Mouse (Mus musculus) urinary bladder, postnatal 10 days (tissue): ENCODE data around the gene Slc25a43.
A peak's percentile ranks its signal among the peaks of the same experiment; 100 is the strongest.
"Not testable (repeated sequence)": the region's sequence is repeated elsewhere in the genome, so short reads cannot be mapped to it uniquely, and the experiment has no call there.

Experiments
- DNase-seq: peaks from one replicate; pipeline ENCODE4 v3.0.0; 2022; ENCODE audit warnings: low spot score

Slc25a43 gene

DNA sequence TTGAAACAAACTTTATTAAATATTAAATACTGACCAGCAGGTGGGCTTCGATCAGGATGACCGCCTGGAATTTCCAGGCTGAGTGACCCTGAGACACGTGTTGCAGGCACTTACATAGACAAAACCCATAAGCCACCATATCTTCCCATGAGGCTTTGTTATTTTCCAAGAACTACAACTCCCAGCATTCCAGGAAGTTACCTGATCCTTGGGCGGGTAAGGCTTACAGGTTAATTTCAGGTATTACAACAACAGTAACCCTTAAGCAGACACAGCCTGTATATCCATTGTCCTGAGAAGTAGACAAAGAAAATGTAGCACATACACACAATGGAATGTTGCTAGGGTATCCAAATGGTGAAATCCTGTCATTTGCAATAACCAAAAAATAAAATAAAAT is 45.9 kb downstream of the Slc25a43 start:
- no peak for DNase-seq

DNA sequence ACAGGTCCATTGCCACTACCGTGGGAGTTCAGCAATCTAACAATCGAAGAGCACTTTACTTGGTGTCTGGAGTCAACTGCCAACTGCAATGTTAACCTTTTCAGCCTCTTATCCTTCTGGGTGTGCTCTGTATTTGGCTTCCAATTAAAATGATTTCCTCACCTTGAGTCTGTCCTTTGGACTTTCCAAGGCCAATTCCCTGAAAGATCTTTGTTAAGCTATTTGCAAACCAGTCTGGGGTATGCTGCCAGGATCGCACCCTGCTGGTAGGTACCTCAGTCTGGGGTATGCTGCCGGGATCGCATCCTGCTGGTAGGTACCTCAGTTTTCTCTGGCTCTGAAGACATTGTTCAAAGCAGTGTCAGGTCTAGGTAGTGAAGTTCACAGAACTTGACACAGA is 51.1 kb downstream of the Slc25a43 start:
- DNase-seq = no peak

DNA sequence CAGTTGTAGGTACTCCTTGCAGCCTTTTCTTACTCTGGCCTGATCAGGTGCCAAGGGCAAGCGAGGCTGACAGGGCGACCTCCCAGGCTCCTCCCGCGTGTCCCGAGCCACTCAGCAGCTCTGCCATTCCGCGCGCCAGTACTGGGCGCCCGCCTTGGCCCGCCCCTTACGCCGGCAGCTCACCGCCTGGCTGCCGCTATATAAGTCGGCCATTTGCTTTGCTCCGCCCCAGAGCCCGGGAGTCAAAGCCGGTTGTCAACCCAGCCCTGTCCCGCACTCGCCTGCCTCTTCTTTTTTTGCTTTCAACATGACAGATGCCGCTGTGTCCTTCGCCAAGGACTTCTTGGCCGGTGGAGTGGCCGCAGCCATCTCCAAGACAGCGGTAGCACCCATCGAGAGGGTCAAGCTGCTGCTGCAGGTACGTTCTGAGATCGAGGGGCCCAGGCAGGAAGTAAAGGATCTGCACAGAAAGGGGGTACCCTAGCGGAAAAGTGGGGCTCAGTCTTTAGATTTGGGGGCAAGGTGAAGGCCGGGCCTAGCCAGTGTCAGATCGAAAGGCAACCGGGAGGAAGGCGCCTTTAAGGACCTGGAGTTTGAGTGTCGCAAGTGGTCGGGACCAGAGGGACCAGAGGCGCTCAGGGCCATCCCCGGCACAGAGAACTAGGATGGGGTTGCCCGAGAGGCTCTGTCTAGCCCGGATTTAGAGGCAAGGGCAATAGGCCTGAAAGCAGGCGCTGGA is 52.1 kb downstream of the Slc25a43 start, which contains the start of gene Slc25a5:
Gene Slc25a5 (plus strand): TSS at position 228 of the 739 bp plus-strand sequence.
- peak; percentile 40 for DNase-seq

DNA sequence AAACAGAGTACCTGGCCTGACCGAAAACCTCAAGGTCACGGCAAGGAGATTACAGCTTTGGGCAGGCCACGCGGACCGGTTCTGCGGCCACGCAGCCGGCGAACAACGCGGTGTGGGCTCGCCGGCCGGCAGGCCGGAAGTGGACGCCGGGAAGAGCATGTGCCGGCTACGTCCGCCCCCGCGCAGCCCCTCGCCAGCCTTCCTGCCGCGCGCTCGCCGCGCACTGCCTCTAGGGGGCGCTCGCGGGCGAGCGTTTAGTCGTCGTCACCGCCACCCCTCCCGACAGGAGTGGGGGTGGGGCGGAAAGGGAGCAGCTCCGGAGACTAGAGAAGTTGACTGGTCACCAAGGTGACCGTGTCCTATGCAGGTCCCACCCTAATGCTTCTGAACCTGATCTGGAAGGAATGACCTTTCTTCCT is 52.7 kb downstream of the Slc25a43 start:
- DNase-seq = peak; percentile 16

DNA sequence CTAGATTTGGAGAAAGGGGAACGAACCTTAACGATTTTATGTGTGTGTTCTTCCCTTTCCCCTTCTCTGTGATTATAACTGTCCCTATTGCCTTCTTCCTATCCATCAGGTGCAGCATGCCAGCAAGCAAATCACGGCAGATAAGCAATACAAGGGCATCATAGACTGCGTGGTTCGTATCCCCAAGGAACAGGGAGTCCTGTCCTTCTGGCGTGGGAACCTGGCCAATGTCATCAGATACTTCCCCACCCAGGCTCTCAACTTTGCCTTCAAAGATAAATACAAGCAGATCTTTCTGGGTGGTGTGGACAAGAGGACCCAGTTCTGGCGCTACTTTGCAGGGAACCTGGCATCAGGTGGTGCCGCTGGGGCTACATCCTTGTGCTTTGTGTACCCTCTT is 53.3 kb downstream of the Slc25a43 start:
- not testable (repeated sequence) for DNase-seq

DNA sequence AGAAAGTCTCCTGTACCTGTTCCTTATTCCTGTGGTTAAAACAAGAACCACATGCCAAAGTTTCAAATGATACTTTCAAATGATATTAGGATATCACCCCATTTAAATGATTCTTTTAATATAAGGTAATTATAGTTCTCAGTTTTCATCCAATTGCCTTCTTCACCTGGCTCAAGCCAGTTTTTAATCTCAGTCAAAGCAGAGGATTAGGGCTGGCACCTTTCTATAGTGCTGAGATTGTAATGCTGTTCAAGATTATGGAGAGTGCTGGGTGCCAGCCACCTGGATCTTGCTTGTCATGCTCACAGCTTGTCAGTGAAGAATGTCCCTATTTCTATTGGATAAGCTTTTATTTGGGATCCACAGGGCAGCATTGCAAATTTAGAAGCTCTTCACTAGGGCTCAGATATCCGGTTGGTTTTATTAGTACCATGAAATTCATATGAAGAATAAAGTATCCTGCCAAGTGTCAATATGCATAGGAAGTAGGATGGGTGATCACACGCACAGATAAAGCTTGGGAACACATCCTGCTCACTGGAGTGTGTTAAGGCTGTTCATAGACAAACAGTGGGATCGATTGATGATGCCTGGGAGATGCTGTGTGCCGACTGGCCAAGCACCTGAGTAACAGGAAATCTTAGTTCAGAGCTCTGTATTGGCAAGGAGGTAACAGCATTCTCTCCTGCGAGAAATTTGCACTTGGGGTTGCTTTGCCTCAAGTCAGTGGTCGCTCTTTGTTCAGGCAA is 55.8 kb downstream of the Slc25a43 start:
- DNase-seq = no peak

DNA sequence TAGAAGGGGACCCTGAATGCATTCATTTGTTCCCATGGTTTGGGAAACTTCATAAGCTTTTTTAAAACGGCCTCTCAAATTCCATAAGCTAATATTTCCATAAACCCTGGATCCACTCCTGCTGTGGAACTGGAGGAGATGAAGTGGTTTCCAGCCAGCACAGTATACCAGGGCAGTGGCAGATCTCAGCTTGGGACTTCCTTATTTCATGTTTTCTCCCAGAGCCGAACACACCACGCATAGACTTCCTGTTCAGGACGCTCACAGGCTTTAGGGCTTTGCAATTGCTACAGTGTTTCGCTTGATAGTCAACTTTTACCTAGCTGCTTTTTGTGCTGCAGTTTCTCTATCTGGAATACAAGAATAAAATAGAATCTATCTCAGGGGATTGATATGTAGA is 59.7 kb downstream of the Slc25a43 start:
- DNase-seq = no peak

DNA sequence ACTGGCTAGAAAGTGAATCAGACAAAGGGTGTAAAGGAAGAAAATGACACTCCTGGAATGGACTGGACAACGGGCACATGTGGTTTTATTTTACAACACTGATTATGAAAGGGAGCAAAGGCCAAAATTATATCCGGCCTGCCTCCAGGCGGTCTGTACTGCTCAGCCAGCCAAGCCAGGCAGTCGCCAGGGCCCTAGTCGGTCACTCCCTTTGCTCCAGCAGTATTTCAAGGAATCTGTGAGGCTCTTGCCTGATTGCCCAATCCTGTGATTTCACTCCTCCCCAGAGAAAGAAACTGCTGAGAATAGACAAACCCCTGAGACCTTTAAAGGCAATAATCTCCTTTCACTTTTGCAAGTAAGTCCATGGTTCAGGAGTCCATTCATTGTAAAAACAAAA is 60.7 kb downstream of the Slc25a43 start:
- DNase-seq = no peak

DNA sequence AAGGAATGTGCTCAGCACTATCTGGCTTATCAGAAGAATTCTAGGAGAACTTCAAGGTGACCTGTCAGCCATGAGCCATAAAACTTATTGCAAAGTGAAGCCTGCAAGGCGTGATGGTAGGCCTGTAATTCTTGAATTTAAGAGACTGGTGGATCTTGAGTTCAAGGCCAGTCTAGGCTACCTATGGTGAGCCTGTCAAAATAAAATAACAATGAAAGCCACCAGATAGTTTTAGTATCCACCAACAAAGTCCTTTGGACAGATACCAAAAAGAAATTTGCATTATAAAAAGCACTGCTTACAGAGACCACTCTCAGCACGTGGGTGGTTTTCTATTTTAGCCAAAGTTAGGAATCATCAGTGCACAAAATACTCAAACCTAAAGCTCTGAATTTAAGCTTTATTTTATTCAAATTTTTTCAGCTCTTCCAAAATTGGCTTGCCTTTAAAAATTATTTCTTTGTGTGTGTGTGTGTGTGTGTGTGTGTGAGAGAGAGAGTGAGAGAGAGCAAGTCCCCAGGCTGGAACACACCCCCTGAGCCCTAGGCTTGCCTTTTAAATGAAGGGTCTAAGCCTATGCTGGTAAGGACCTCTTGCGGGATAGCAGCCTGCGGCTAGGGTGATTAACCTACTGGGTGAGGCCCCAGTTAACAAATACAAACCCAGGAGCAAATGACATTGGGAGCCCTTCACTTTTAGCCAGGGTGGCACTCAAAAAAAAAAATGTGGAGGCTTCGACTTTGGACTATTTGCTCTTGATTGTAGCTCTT is 62.2 kb downstream of the Slc25a43 start:
- DNase-seq = no peak

DNA sequence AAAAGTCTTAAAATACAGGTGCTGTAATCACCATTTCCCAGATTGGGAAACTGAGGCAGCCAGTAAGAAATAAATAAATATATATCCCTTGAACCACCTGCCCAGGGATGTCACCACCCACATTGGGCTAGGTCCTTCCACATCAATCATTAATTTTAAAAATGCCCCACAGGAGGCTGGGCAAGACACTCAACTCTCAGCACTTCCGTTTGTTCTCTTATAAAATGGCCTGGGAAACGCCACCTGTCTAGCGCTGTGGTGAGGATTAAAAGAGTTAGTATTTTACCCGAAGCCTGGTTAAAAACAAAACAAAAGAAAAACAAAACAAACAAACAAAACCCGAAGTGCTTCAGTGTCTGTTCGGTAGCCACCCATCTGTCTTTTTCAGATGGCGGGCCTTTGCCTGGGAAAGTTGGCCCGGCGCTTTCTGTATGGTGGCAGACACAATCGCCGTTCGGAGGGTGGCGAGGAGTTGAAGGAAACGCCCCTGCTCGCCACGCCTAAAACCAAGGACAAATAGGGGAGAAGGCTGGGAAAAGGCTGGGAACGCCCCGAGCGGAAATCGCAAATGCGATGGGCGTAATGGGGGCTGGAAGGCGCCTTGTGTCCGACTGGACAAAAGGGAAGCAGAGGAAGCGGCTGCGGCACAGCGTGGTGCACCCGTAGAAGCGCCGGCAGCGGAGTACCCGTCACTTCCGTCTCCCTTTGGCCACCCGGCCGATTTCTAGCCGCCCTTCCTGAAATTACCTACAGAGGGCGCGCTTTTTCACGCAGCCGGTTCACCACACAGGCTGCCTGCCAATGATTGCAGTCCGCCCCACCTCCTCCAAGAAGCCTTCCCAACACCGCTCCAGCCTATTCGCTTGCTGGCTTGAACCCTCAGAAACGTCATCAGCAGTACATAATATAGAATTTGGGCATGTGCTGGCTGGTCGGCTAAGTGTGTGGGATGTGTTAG is 64.2 kb downstream of the Slc25a43 start:
- DNase-seq = peak; percentile 44

DNA sequence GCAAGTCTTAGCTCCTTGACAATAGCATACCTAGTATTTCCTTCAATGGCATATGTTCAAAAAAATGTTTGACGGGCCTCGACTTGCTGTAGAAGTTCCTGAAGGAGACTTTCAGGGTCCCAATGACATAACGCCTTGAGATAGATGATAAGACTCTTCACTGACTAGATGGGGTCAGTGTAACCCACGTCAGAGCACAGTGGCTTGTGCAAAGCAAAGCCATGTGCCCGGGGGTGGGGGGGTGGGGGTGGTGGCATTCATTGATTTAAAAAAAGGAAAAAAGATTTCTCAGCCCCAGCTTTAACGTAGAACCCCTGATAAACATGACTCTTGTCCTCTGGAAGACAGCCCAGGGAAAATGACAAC is 64.8 kb downstream of the Slc25a43 start:
- DNase-seq = no peak

DNA sequence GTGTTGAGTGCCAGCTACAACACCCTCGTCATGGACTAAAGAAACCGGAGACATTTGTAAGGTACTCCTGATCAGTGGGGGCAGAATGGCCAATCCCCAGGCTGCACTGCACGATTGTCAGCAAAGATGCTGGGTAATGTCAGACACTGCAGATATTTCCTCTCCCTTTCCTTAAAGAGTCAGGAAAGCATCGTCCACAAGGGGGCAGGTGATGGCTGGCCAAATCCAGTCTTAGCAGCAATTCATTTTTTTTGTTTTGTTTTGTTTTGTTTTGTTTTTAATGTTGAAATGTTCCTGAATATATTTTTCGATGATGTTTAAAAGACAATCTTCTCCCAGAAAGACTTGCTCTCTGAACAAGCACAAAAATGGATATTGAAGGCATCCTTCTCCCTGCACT is 67.9 kb downstream of the Slc25a43 start:
- no peak for DNase-seq

DNA sequence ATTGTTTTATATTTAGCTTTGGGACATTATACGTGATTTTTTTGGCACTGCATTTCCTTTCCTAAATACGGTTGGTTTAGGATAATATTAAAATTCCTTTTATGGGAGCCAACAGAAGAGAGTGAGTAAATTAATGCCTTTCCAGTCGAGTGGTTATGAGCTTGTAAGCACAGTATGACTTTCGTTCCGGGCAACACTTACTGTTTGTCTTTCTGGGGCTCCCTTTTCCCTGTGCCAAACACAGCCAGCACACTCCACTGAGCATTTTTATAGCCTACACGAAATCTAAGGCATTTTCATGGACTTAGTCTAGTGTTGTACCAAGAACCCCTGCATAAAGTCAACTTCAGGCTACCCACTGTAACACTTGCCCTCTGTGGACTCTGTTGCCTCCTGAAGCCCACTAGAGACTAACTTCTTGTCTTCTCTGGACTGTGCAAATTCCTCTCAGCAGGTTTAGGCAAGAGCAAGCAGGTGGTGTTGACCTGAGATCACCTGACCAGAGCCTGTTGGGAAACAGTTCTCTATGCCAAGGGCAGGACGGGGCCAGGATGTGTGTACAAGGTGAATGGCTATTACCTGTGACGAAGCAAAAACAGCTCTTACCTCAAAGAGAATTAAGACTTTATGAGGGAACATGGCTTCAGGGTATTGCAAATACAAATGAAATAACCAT is 70.8 kb downstream of the Slc25a43 start:
- no peak for DNase-seq

DNA sequence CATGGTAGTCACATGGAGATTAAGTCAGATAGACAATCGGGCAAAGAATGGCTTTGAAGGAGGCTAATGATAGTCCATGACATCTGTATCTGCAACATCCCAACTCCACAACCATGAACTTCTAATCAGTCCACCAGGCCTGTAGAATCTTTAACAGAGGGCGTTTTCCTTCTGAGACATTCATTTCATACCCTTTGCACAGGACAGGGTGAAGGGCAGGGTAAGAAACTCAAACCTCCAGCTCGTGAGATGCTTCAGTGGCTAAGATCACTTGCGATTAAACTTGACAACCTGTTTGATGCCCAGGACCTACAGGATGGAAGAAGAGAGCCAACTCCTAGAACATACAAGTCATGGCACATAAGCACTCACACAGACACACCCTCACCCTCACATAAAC is 71.6 kb downstream of the Slc25a43 start:
- DNase-seq = no peak

DNA sequence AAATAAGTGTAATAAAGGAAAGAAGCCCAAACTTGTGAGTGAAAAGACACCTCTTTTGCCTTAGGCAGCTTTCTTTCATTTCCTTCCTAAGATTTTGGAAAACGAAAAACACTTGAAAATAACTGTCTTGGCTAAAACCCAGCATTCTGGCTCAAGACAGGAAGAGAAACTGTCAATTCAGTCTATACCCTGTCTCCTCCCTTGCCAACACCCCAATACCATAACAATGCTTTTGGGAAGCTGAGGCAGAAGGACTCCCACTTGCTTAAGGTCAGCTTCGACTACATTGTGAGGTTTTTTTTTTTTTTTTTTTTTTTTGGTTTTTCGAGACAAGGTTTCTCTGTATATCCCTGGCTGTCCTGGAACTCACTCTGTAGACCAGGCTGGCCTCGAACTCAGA is 72.0 kb downstream of the Slc25a43 start:
- no peak for DNase-seq

DNA sequence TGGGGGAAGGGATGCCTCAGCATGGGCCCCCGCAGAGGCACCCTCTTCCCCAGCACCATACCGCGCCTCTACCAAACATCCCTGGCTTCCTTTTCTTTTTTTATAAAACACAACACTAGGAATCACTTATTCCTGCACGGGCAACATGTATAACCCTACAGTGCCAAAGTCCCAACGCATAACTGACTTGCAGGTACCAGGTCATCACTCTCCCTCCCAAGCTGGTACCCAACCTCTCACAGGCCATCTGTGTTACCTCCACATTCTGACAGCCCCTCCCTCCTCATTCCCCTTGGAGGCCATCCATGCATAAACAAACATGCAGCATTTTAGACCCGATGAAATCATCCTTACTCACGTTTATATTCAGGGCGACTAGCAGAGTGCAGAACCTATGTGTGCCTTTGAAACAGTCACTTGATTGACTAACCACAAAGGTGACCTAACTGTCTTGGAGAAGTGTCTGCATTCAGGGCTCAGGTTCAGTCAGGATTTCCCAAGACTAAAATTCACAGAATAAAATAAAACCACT is 73.0 kb downstream of the Slc25a43 start:
- no peak for DNase-seq

DNA sequence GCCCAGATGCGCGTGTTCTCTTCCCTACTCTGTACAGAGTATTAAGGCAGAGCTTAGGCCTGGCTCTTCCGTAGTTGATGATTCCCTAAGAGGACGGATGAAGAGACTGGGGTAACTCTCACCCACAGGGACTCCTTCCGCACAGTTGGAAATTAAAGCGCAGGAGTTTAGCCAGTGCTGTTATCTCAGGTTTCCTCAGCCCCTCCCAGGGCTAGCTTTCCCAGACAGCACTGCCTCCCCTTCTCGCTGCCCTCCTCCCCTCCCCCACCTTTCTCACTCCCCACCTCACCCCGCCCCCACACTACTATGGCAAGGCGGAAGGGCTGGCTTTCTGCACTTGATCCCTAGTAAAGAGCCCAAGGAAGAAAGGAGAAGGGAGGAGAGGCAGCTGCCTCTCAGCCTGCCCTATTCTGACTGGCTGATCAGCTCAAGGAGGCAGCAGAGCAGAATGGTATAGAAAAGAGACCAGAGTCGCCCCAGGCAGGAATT is 73.5 kb downstream of the Slc25a43 start:
- no peak for DNase-seq

DNA sequence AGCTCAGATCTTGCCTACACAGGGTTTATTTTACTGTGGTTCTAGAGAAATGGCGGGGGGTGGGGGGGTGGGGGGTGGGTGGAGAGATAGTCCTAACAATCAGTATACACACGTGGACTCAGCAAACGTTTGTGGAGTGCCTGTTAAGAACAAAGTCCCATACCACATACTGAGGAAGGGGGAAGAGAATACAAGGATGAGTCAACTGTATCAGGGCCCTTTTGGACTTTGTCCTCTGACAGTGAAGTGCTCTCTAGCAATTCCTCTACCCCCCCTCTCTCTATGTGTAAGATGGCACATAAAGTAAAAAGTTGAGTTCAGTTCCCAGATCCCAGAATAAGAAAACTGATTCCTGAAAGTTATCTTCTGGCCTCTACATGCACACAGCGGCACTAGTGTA is 76.1 kb downstream of the Slc25a43 start:
- DNase-seq = no peak

DNA sequence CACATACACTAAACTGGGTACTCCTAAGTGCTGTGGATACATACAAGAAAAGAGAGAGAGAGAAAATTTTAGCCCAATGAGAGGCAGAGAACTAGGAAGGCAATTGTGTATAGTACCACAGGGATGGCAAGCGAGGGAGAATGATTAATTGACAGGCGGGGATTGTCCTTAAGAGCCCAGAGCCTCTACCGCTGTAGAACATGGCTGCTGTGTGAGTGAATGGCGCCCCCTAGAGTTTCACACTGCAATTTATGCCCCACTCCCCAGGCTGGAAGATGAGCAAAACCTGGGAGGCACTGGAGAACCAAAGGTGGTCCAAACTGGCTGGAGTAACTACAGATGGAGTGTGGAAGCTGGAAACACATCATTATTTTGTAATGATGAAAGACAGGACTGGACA is 76.7 kb downstream of the Slc25a43 start:
- DNase-seq = no peak

DNA sequence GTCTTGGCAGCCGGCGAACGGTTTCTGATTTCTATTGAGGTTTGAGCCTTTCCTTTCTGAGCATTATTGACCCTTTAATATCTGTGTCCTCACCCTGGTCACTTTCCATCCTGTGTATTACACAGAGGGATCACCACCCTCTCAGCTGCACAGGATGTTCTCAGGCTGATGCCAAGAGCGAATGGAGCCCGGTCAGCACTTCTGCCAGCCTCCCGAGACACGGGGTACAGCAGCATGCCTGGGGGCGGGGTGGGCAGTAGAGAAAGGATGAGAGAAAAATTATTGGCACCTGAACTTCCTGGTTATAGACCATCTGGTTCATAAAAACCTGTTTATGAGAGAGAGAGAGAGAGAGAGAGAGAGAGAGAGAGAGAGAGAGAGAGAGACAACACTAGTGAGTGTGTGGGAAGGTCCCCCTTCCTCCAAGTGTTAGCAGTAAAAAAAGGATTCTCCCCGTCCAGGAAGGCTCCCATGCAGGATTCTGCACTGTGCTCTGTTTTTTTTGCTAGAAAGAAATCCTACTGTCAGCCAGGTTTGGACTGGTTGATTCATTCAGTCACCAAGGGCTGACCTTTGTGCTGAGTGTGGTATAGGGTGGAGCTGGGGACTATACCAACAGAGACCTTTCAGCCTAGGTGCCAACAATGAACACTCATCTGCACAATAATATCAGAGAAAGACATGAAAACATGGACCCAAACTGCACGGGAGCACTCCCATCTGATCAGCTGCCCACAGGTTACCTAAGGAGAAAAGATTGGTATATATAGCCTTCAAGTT is 80.7 kb downstream of the Slc25a43 start:
- no peak for DNase-seq
